Comparison of ENCODE assay signal across 9 mouse cellular contexts in the genomic region with DNA sequence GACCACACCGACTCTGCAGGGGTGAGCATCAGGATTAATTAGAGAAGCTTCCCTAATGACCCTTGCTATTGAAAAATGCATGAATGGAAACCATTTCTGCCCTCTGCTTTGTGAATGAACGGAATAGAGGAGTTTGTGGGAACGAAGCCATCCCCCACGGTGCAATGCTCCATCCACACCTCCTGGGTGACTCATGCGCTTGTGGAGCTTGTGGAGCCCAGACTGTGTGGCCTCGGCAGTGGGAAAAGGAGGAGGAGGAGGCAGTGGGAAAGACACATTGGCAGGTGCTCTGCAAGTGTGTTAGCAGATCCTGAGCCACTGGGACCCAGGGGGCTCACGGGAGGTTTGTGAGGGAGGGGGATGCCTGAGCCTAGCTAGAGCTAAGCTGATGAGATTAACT.
DNase-seq lines count a peak whose midpoint lies in the region; ATAC-seq and TF ChIP-seq lines count a peak whose summit lies in the region.
"Had no signal": no experiment of that assay in that cellular context is flagged by ENCODE, and none has a peak within 500 bp of the region (broad histone marks: within the 10 kb centered on the region; RNA-seq: fewer than 3 reads in every experiment).

No protein-coding gene starts in this region.

- DNase-seq in 3T3-L1 (ENCODE audit: low read depth, low spot score) = peak; percentile 40
- peak; percentile 76 for DNase-seq in adrenal gland, adult 2 months
- DNase-seq in forebrain, embryonic 11.5 days (ENCODE audit: low spot score) = peak; percentile 64
- peak; percentile 64 to 65 for DNase-seq in left cerebral cortex, adult 2 months (ENCODE audit: extremely low spot score in 1 of 2, low spot score in 2 of 2)
- DNase-seq in thymus, postnatal 0 days (ENCODE audit: low spot score) = no peak
- no peak for DNase-seq in gastrocnemius, adult 8-10 months (ENCODE audit: low spot score in 2 of 2)
- no peak for DNase-seq in yolk sac, embryonic 10.5 days (ENCODE audit: low spot score)

- TF ChIP-seq CTCF in left cerebral cortex, adult 2 months (IDR thresholded peaks at IDR 0.05) = peak; percentile 2

- ATAC-seq in forebrain, embryonic 11.5 days (replicated peaks; ENCODE audit: low FRiP score) = peak; percentile 78
- ATAC-seq in intestine, embryonic 16.5 days = no peak

- no peak overlapping the region for H3K9ac ChIP-seq in forebrain, embryonic 11.5 days (ENCODE audit: low read length)
- no peak overlapping the region for H3K9ac ChIP-seq in intestine, embryonic 16.5 days (ENCODE audit: low read depth, low read length)
- H3K9ac ChIP-seq: embryonic facial prominence, embryonic 13.5 days had no signal

- intact Hi-C loops in left cerebral cortex, adult 2 months (cut with DNase I) = loop anchor here (2.0 to 5.0 kb wide), 6 partner anchors 48 to 626 kb away; a partner anchor contains a TSS

- no peaks in the 10 kb centered on the region for H3K36me3 ChIP-seq in forebrain, embryonic 11.5 days (ENCODE audit: control insufficient read depth, insufficient read depth, low read length)
- no peaks in the 10 kb centered on the region for H3K36me3 ChIP-seq in intestine, embryonic 16.5 days (ENCODE audit: control insufficient read depth, insufficient read depth, low read length)
- H3K36me3 ChIP-seq: embryonic facial prominence, embryonic 13.5 days had no signal

- whole genome bisulfite sequencing in forebrain, embryonic 11.5 days = 8% methylated on average over 7 of the region's 7 CpGs
- WGBS in intestine, embryonic 16.5 days = 75% methylated on average over 7 of the region's 7 CpGs

- H3K27me3 ChIP-seq in forebrain, embryonic 11.5 days (ENCODE audit: control insufficient read depth, insufficient read depth, low read length) = peaks cover 7% of the 10 kb centered on the region
- H3K27me3 ChIP-seq in intestine, embryonic 16.5 days (replicated peaks; ENCODE audit: control insufficient read depth, insufficient read depth, low read length) = no peaks in the 10 kb centered on the region
- H3K27me3 ChIP-seq: embryonic facial prominence, embryonic 13.5 days had no signal

- H3K4me1 ChIP-seq in forebrain, embryonic 11.5 days (replicated peaks; ENCODE audit: control insufficient read depth, insufficient read depth, low read length) = 0 out of 2 replicates have a peak, but pooled peaks cover 3% of the 10 kb centered on the region
- peaks cover 6% of the 10 kb centered on the region; the same call in 1 of the 2 replicates for H3K4me1 ChIP-seq in intestine, embryonic 16.5 days (ENCODE audit: control insufficient read depth, insufficient read depth, low read length)
- H3K4me1 ChIP-seq: embryonic facial prominence, embryonic 13.5 days had no signal

- no peaks in the 10 kb centered on the region for H3K9me3 ChIP-seq in forebrain, embryonic 11.5 days (ENCODE audit: control insufficient read depth, low read length)
- no peaks in the 10 kb centered on the region for H3K9me3 ChIP-seq in intestine, embryonic 16.5 days (ENCODE audit: control insufficient read depth, low read length)
- H3K9me3 ChIP-seq: embryonic facial prominence, embryonic 13.5 days had no signal

- H3K27ac ChIP-seq in forebrain, embryonic 11.5 days (ENCODE audit: low read depth, low read length) = no peak overlapping the region
- peak overlapping the region; percentile 50 for H3K27ac ChIP-seq in left cerebral cortex, adult 2 months
- no peak overlapping the region for H3K27ac ChIP-seq in intestine, embryonic 16.5 days (ENCODE audit: low read length)
- H3K27ac ChIP-seq: embryonic facial prominence, embryonic 13.5 days had no signal

- H3K4me2 ChIP-seq in forebrain, embryonic 11.5 days (ENCODE audit: low read depth, low read length, severe bottlenecking) = no peak overlapping the region
- H3K4me2 ChIP-seq in intestine, embryonic 16.5 days (ENCODE audit: low read depth, low read length) = no peak overlapping the region
- H3K4me2 ChIP-seq: embryonic facial prominence, embryonic 13.5 days had no signal

- H3K4me3 ChIP-seq in forebrain, embryonic 11.5 days (ENCODE audit: low read depth, low read length) = no peak overlapping the region
- H3K4me3 ChIP-seq in left cerebral cortex, adult 2 months = no peak overlapping the region
- no peak overlapping the region for H3K4me3 ChIP-seq in intestine, embryonic 16.5 days (ENCODE audit: low read length)
- H3K4me3 ChIP-seq: embryonic facial prominence, embryonic 13.5 days had no signal

Comparison
In these comparisons a context has a peak if more than half of its experiments do, and no peak if none do; other contexts are left out.
1. DNase-seq: peak in 3T3-L1 (single experiment), adrenal gland, adult 2 months (single experiment), forebrain, embryonic 11.5 days (single experiment) and left cerebral cortex, adult 2 months (2 of 2); none in thymus, postnatal 0 days (single experiment), gastrocnemius, adult 8-10 months (0 of 2) and yolk sac, embryonic 10.5 days (single experiment).